Mouse (Mus musculus): ENCODE data around the gene Tnp2. TPM values are rescaled to one million over a fixed set of nuclear protein-coding genes. Genes with fewer than 3 reads are reported as not detected.

The Tnp2 gene
- polyA plus RNA-seq (2015; fragmentation: Nextera tagmentation; extraction: Ambion mirVana), result not detected in 2 replicates

DNA sequence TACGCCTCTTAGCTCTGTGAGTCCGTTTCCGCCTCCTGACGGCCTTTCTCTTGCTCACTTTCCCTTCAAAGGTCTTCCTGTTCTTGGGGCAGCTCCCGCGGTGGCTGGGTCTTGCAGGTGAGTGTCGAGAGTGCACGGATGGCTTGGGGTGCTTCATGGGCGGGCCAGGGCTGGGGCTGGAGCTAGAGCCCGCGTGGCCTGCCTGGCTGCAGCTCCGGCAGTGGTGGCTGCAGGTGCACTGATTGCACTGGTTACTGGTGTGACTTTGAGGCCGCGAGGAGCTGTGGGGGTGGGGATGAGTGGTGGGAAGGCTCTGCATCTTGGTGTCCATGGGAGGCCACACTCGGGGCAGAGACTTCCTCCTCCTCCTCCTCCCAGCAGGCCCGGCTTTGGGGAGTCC is at the start of gene Tnp2:
Tnp2 (minus strand) TSS at position 390 of the 400 bp plus-strand sequence.
- no peaks in the 10 kb centered on the region for H3K9me3 ChIP-seq (replicated peaks; ENCODE audit: control insufficient read depth, low read length, poor library complexity, severe bottlenecking)
- H3K36me3 ChIP-seq (ENCODE audit: control insufficient read depth, insufficient read depth, low read length), result no peaks in the 10 kb centered on the region
- no peak within 1 kb of the TSS for H3K4me3 ChIP-seq (ENCODE audit: low read depth, low read length)
- no peak within 1 kb of the TSS for H3K9ac ChIP-seq (ENCODE audit: low read depth, low read length)
- H3K27me3 ChIP-seq (ENCODE audit: control insufficient read depth, insufficient read depth, low read depth, low read length), result no peaks in the 10 kb centered on the region
- WGBS, result 57% methylated on average over 16 of the region's 16 CpGs
- peaks cover 10% of the 10 kb centered on the region for H3K4me1 ChIP-seq (ENCODE audit: control insufficient read depth, insufficient read depth, low read length)
- H3K27ac ChIP-seq (ENCODE audit: low read length), result no peak within 1 kb of the TSS
- no peak for ATAC-seq
- H3K4me2 ChIP-seq (ENCODE audit: low read length), result no peak within 1 kb of the TSS

DNA sequence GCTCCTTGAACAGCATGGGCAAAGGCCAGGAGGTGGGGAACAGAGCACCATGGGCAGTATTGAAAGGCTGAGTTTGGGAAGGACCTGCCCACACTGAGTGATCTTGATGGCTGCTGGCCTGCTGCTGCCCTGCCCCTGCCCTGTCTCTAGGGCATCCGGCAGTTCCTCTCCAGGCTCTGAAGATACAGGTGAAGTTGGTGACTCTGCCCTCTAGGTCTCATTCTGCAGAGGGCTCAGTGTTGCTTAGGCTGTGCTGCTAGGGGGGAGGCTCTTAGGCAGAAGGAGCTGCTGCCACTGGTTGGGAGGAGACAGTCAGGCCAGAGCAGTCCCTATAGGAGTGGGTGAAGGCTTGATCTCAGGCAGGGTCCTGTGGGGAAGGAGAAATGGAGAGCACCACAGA is 49.4 kb upstream of the Tnp2 start:
- no peak overlapping the region for H3K27ac ChIP-seq (ENCODE audit: low read length)
- no peak overlapping the region for H3K4me3 ChIP-seq (ENCODE audit: low read depth, low read length)
- H3K9me3 ChIP-seq (replicated peaks; ENCODE audit: control insufficient read depth, low read length, poor library complexity, severe bottlenecking), result no peaks in the 10 kb centered on the region
- no peak for ATAC-seq
- 83% methylated on average over 1 of the region's 1 CpGs for WGBS
- no peak overlapping the region for H3K9ac ChIP-seq (ENCODE audit: low read depth, low read length)
- no peak overlapping the region for H3K4me2 ChIP-seq (ENCODE audit: low read length)
- no peaks in the 10 kb centered on the region for H3K36me3 ChIP-seq (ENCODE audit: control insufficient read depth, insufficient read depth, low read length)
- peaks cover 8% of the 10 kb centered on the region for H3K4me1 ChIP-seq (ENCODE audit: control insufficient read depth, insufficient read depth, low read length)
- no peaks in the 10 kb centered on the region for H3K27me3 ChIP-seq (ENCODE audit: control insufficient read depth, insufficient read depth, low read depth, low read length)

- ATAC-seq, result no peak
- H3K27ac ChIP-seq (ENCODE audit: low read length), result no peak overlapping the region
- H3K9ac ChIP-seq (ENCODE audit: low read depth, low read length), result no peak overlapping the region
- no peak overlapping the region for H3K4me2 ChIP-seq (ENCODE audit: low read length)
- H3K9me3 ChIP-seq (replicated peaks; ENCODE audit: control insufficient read depth, low read length, poor library complexity, severe bottlenecking), result no peaks in the 10 kb centered on the region
- H3K4me3 ChIP-seq (ENCODE audit: low read depth, low read length), result no peak overlapping the region
- H3K36me3 ChIP-seq (ENCODE audit: control insufficient read depth, insufficient read depth, low read length), result no peaks in the 10 kb centered on the region
- H3K4me1 ChIP-seq (ENCODE audit: control insufficient read depth, insufficient read depth, low read length), result peaks cover 8% of the 10 kb centered on the region
- no peaks in the 10 kb centered on the region for H3K27me3 ChIP-seq (ENCODE audit: control insufficient read depth, insufficient read depth, low read depth, low read length)
- WGBS, result 90% methylated on average over 3 of the region's 3 CpGs
Observed at GRCm38 (mm10) chr16:10837250-10837649, 48.8 kb upstream of the Tnp2 start.

GRCm38 (mm10) chr16:10836388-10836787 is 47.9 kb upstream of the Tnp2 start:
- ATAC-seq, result no peak
- no peaks in the 10 kb centered on the region for H3K27me3 ChIP-seq (ENCODE audit: control insufficient read depth, insufficient read depth, low read depth, low read length)
- 94% methylated on average over 3 of the region's 3 CpGs for WGBS
- no peak overlapping the region for H3K4me2 ChIP-seq (ENCODE audit: low read length)
- peaks cover 8% of the 10 kb centered on the region for H3K4me1 ChIP-seq (ENCODE audit: control insufficient read depth, insufficient read depth, low read length)
- no peak overlapping the region for H3K4me3 ChIP-seq (ENCODE audit: low read depth, low read length)
- H3K9ac ChIP-seq (ENCODE audit: low read depth, low read length), result no peak overlapping the region
- H3K9me3 ChIP-seq (replicated peaks; ENCODE audit: control insufficient read depth, low read length, poor library complexity, severe bottlenecking), result no peaks in the 10 kb centered on the region
- H3K36me3 ChIP-seq (ENCODE audit: control insufficient read depth, insufficient read depth, low read length), result no peaks in the 10 kb centered on the region
- no peak overlapping the region for H3K27ac ChIP-seq (ENCODE audit: low read length)

GRCm38 (mm10) chr16:10834911-10835587 is 46.6 kb upstream of the Tnp2 start, which contains the start of gene Rmi2:
TSS of gene Rmi2 (plus strand) at chr16:10835059.
- under 1% methylated on average over 63 of the region's 69 CpGs for WGBS
- peaks cover 8% of the 10 kb centered on the region for H3K4me1 ChIP-seq (ENCODE audit: control insufficient read depth, insufficient read depth, low read length)
- no peak within 1 kb of the TSS for H3K27ac ChIP-seq (ENCODE audit: low read length)
- H3K4me3 ChIP-seq (ENCODE audit: low read depth, low read length), result peak within 1 kb of the TSS; percentile 84
- peak within 1 kb of the TSS; percentile 90 for H3K4me2 ChIP-seq (ENCODE audit: low read length)
- peak; percentile 96 for ATAC-seq
- no peaks in the 10 kb centered on the region for H3K9me3 ChIP-seq (replicated peaks; ENCODE audit: control insufficient read depth, low read length, poor library complexity, severe bottlenecking)
- no peaks in the 10 kb centered on the region for H3K27me3 ChIP-seq (ENCODE audit: control insufficient read depth, insufficient read depth, low read depth, low read length)
- no peaks in the 10 kb centered on the region for H3K36me3 ChIP-seq (ENCODE audit: control insufficient read depth, insufficient read depth, low read length)
- H3K9ac ChIP-seq (ENCODE audit: low read depth, low read length), result peak within 1 kb of the TSS; percentile 66

DNA sequence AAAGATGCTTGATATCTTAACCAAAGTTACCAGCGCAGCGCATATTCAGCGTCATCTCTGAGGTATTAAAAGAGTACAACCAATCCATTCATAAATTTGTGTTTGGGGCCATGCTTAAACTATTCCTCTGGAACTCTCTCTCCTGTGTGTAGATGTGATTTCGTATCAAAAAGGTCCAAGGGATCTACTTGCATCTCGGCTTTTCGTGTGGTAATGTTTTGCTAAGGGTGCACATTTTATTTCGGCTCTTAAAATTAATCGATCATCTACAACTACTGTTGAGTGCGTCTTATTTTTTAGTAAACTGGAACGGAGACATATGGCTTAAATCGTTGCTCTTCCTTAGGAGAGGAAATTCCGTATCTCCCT is 46.1 kb upstream of the Tnp2 start:
- Histone ChIP-seq H3K27ac (ENCODE audit: low read length) (no peak overlapping the region), H3K4me1 (ENCODE audit: control insufficient read depth, insufficient read depth, low read length) (peaks cover 8% of the 10 kb centered on the region), H3K9ac (ENCODE audit: low read depth, low read length) (peak overlapping the region; percentile 66; the same call in 1 of the 2 replicates), H3K36me3 (ENCODE audit: control insufficient read depth, insufficient read depth, low read length) (no peaks in the 10 kb centered on the region), H3K27me3 (ENCODE audit: control insufficient read depth, insufficient read depth, low read depth, low read length) (no peaks in the 10 kb centered on the region), H3K4me2 (ENCODE audit: low read length) (peak overlapping the region; percentile 90), H3K4me3 (ENCODE audit: low read depth, low read length) (peak overlapping the region; percentile 84), H3K9me3 (replicated peaks; ENCODE audit: control insufficient read depth, low read length, poor library complexity, severe bottlenecking) (no peaks in the 10 kb centered on the region)
- WGBS, result 6% methylated on average over 12 of the region's 12 CpGs
- no peak for ATAC-seq

DNA sequence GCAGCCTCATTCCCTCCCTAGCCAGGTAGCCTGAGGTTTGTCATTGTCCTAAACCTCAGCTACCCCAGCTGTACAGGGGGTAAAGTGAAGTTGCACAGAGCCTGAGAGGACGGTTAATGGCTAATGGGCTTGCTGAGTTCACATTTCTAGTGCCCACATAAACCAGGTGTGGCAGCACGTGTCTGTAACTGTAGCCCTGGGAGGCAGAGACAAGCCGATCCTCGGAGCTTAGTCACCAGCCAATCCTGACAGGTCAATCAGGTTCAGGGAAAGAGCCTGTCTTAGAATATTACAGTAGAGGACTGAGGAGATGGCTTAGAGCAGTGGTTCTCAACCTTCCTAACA is 40.0 kb upstream of the Tnp2 start:
- Histone ChIP-seq H3K27ac (ENCODE audit: low read length) (no peak overlapping the region), H3K4me1 (ENCODE audit: control insufficient read depth, insufficient read depth, low read length) (no peaks in the 10 kb centered on the region), H3K36me3 (ENCODE audit: control insufficient read depth, insufficient read depth, low read length) (no peaks in the 10 kb centered on the region), H3K9me3 (replicated peaks; ENCODE audit: control insufficient read depth, low read length, poor library complexity, severe bottlenecking) (no peaks in the 10 kb centered on the region), H3K27me3 (ENCODE audit: control insufficient read depth, insufficient read depth, low read depth, low read length) (no peaks in the 10 kb centered on the region), H3K9ac (ENCODE audit: low read depth, low read length) (no peak overlapping the region), H3K4me2 (ENCODE audit: low read length) (no peak overlapping the region), H3K4me3 (ENCODE audit: low read depth, low read length) (no peak overlapping the region)
- ATAC-seq, result no peak
- WGBS, result 86% methylated on average over 4 of the region's 4 CpGs

DNA sequence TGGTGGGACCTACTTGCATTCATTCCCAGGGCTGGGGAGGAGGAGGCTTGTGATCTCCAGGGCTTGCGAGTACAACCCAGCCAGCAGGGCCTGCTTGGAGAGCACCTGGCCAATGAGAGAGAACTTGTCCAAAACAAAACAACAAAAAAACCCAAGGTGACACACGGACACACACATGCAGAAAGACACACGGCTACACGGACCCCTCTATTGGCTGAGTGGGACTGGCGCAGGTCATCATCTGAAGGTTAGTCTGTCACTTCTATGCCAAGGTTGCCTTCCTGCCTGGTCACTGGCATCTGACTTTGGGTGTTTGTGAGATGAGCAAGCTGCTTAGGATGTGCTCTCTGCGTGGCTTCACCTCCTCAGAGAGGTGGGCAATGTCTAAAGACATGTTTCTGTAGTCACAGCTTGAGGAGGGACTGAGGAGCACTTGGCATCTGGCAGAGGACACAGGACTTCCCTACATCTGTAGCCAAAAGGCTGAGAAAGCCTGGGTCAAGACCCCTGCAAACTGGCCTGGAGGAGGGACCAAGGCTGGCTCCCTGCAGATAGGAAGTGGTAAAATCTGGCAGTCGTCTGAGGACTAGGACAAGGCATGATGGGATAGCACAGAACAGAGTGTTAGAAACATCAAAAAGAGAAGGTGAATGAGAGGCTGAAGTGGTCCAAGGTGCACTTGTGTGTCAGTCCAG is 39.5 kb upstream of the Tnp2 start:
- Histone ChIP-seq H3K36me3 (ENCODE audit: control insufficient read depth, insufficient read depth, low read length) (no peaks in the 10 kb centered on the region), H3K4me3 (ENCODE audit: low read depth, low read length) (no peak overlapping the region), H3K4me2 (ENCODE audit: low read length) (no peak overlapping the region), H3K9me3 (replicated peaks; ENCODE audit: control insufficient read depth, low read length, poor library complexity, severe bottlenecking) (no peaks in the 10 kb centered on the region), H3K9ac (ENCODE audit: low read depth, low read length) (no peak overlapping the region), H3K27me3 (ENCODE audit: control insufficient read depth, insufficient read depth, low read depth, low read length) (no peaks in the 10 kb centered on the region), H3K4me1 (ENCODE audit: control insufficient read depth, insufficient read depth, low read length) (no peaks in the 10 kb centered on the region), H3K27ac (ENCODE audit: low read length) (no peak overlapping the region)
- WGBS, result 81% methylated on average over 7 of the region's 7 CpGs
- no peak for ATAC-seq

- Histone ChIP-seq H3K4me1 (ENCODE audit: control insufficient read depth, insufficient read depth, low read length) (no peaks in the 10 kb centered on the region), H3K27ac (ENCODE audit: low read length) (no peak overlapping the region), H3K36me3 (ENCODE audit: control insufficient read depth, insufficient read depth, low read length) (no peaks in the 10 kb centered on the region), H3K4me3 (ENCODE audit: low read depth, low read length) (no peak overlapping the region), H3K27me3 (ENCODE audit: control insufficient read depth, insufficient read depth, low read depth, low read length) (no peaks in the 10 kb centered on the region), H3K9ac (ENCODE audit: low read depth, low read length) (no peak overlapping the region), H3K9me3 (replicated peaks; ENCODE audit: control insufficient read depth, low read length, poor library complexity, severe bottlenecking) (no peaks in the 10 kb centered on the region), H3K4me2 (ENCODE audit: low read length) (no peak overlapping the region)
- 91% methylated on average over 9 of the region's 9 CpGs for WGBS
- ATAC-seq, result no peak
Observed at GRCm38 (mm10) chr16:10827269-10827668, 38.8 kb upstream of the Tnp2 start.

Measured in midbrain, embryonic 16.5 days (tissue).